Mouse (Mus musculus): ENCODE data around the gene Tpm4. TPM values are rescaled to one million over a fixed set of nuclear protein-coding genes. Genes with fewer than 3 reads are reported as not detected.
A peak's percentile ranks its signal among the peaks of the same experiment; 100 is the strongest.
"Not testable (repeated sequence)": the region's sequence is repeated elsewhere in the genome, so short reads cannot be mapped to it uniquely, and the experiment has no call there.

Gene Tpm4
- polyA plus RNA-seq, 1 experiment = 55.7 TPM

GRCm38 (mm10) chr8:72112486-72112885, 22.3 kb upstream of the Tpm4 start:
- 64% methylated on average over 3 of the region's 3 CpGs for WGBS
- no peaks in the 10 kb centered on the region for H3K27me3 ChIP-seq (replicated peaks; ENCODE audit: control insufficient read depth, insufficient read depth, low read length)
- no peaks in the 10 kb centered on the region for H3K4me1 ChIP-seq (ENCODE audit: control insufficient read depth, insufficient read depth, low read length)
- no peak for DNase-seq
- no peak overlapping the region for H3K4me3 ChIP-seq (ENCODE audit: insufficient read depth, low read depth, low read length)
- 0 out of 2 replicates have a peak, but pooled peaks have one; percentile 17 for TF ChIP-seq CTCF (conservative IDR thresholded peaks at IDR 0.05; ENCODE audit: insufficient read depth, insufficient read length, low read depth, low read length)
- TF ChIP-seq POLR2A (IDR thresholded peaks at IDR 0.05; ENCODE audit: low read depth, low read length) = no peak
- H3K27ac ChIP-seq (ENCODE audit: insufficient read depth, low read depth, low read length) = no peak overlapping the region
- no peaks in the 10 kb centered on the region for H3K36me3 ChIP-seq (ENCODE audit: control insufficient read depth, insufficient read depth, low read length)

- Histone ChIP-seq H3K27ac (ENCODE audit: insufficient read depth, low read depth, low read length) (no peak overlapping the region), H3K4me3 (ENCODE audit: insufficient read depth, low read depth, low read length) (no peak overlapping the region), H3K4me1 (ENCODE audit: control insufficient read depth, insufficient read depth, low read length) (no peaks in the 10 kb centered on the region), H3K36me3 (ENCODE audit: control insufficient read depth, insufficient read depth, low read length) (no peaks in the 10 kb centered on the region), H3K27me3 (replicated peaks; ENCODE audit: control insufficient read depth, insufficient read depth, low read length) (no peaks in the 10 kb centered on the region)
- TF ChIP-seq POLR2A (IDR thresholded peaks at IDR 0.05; ENCODE audit: low read depth, low read length) (no peak), CTCF (conservative IDR thresholded peaks at IDR 0.05; ENCODE audit: insufficient read depth, insufficient read length, low read depth, low read length) (no peak)
- DNase-seq = no peak
- WGBS = 86% methylated on average over 2 of the region's 2 CpGs
Measured at GRCm38 (mm10) chr8:72115202-72115601, 19.6 kb upstream of the Tpm4 start.

GRCm38 (mm10) chr8:72118616-72119015, 16.2 kb upstream of the Tpm4 start:
- DNase-seq = no peak
- Histone ChIP-seq H3K36me3 (ENCODE audit: control insufficient read depth, insufficient read depth, low read length) (no peaks in the 10 kb centered on the region), H3K27me3 (replicated peaks; ENCODE audit: control insufficient read depth, insufficient read depth, low read length) (no peaks in the 10 kb centered on the region), H3K27ac (ENCODE audit: insufficient read depth, low read depth, low read length) (no peak overlapping the region), H3K4me1 (ENCODE audit: control insufficient read depth, insufficient read depth, low read length) (no peaks in the 10 kb centered on the region), H3K4me3 (ENCODE audit: insufficient read depth, low read depth, low read length) (no peak overlapping the region)
- WGBS = 52% methylated on average over 4 of the region's 4 CpGs
- no peak for TF ChIP-seq CTCF (conservative IDR thresholded peaks at IDR 0.05; ENCODE audit: insufficient read depth, insufficient read length, low read depth, low read length)
- TF ChIP-seq POLR2A (IDR thresholded peaks at IDR 0.05; ENCODE audit: low read depth, low read length) = no peak

- not testable (repeated sequence) for H3K27me3 ChIP-seq (replicated peaks; ENCODE audit: control insufficient read depth, insufficient read depth, low read length); H3K27ac ChIP-seq (ENCODE audit: insufficient read depth, low read depth, low read length); H3K4me3 ChIP-seq (ENCODE audit: insufficient read depth, low read depth, low read length); H3K36me3 ChIP-seq (ENCODE audit: control insufficient read depth, insufficient read depth, low read length); H3K4me1 ChIP-seq (ENCODE audit: control insufficient read depth, insufficient read depth, low read length); DNase-seq
- WGBS = 65% methylated on average over 3 of the region's 3 CpGs
Measured at GRCm38 (mm10) chr8:72121486-72121885, 13.3 kb upstream of the Tpm4 start.

- Histone ChIP-seq H3K36me3 (ENCODE audit: control insufficient read depth, insufficient read depth, low read length) (no peaks in the 10 kb centered on the region), H3K27me3 (replicated peaks; ENCODE audit: control insufficient read depth, insufficient read depth, low read length) (no peaks in the 10 kb centered on the region), H3K4me3 (ENCODE audit: insufficient read depth, low read depth, low read length) (no peak overlapping the region), H3K27ac (ENCODE audit: insufficient read depth, low read depth, low read length) (no peak overlapping the region), H3K4me1 (ENCODE audit: control insufficient read depth, insufficient read depth, low read length) (no peaks in the 10 kb centered on the region)
- TF ChIP-seq POLR2A (IDR thresholded peaks at IDR 0.05; ENCODE audit: low read depth, low read length) (no peak), CTCF (conservative IDR thresholded peaks at IDR 0.05; ENCODE audit: insufficient read depth, insufficient read length, low read depth, low read length) (no peak)
- WGBS = 89% methylated on average over 1 of the region's 1 CpGs
- no peak for DNase-seq
Measured at GRCm38 (mm10) chr8:72121997-72122396, 12.8 kb upstream of the Tpm4 start.

- no peaks in the 10 kb centered on the region for H3K36me3 ChIP-seq (ENCODE audit: control insufficient read depth, insufficient read depth, low read length)
- no peak overlapping the region for H3K4me3 ChIP-seq (ENCODE audit: insufficient read depth, low read depth, low read length)
- no peak overlapping the region for H3K27ac ChIP-seq (ENCODE audit: insufficient read depth, low read depth, low read length)
- DNase-seq = no peak
- H3K27me3 ChIP-seq (replicated peaks; ENCODE audit: control insufficient read depth, insufficient read depth, low read length) = no peaks in the 10 kb centered on the region
- WGBS = 80% methylated on average over 1 of the region's 1 CpGs
- no peaks in the 10 kb centered on the region for H3K4me1 ChIP-seq (ENCODE audit: control insufficient read depth, insufficient read depth, low read length)
- TF ChIP-seq POLR2A (IDR thresholded peaks at IDR 0.05; ENCODE audit: low read depth, low read length) = no peak
- TF ChIP-seq CTCF (conservative IDR thresholded peaks at IDR 0.05; ENCODE audit: insufficient read depth, insufficient read length, low read depth, low read length) = no peak
Measured at GRCm38 (mm10) chr8:72127834-72128233, 6.9 kb upstream of the Tpm4 start.

- Histone ChIP-seq H3K27ac (ENCODE audit: insufficient read depth, low read depth, low read length) (no peak overlapping the region), H3K36me3 (ENCODE audit: control insufficient read depth, insufficient read depth, low read length) (no peaks in the 10 kb centered on the region), H3K27me3 (replicated peaks; ENCODE audit: control insufficient read depth, insufficient read depth, low read length) (no peaks in the 10 kb centered on the region), H3K4me1 (ENCODE audit: control insufficient read depth, insufficient read depth, low read length) (no peaks in the 10 kb centered on the region; the same call in 1 of the 2 replicates), H3K4me3 (ENCODE audit: insufficient read depth, low read depth, low read length) (no peak overlapping the region)
- 75% methylated on average over 2 of the region's 2 CpGs for WGBS
- TF ChIP-seq POLR2A (IDR thresholded peaks at IDR 0.05; ENCODE audit: low read depth, low read length) (no peak), CTCF (conservative IDR thresholded peaks at IDR 0.05; ENCODE audit: insufficient read depth, insufficient read length, low read depth, low read length) (no peak)
- peak; percentile 76 for DNase-seq
Measured at GRCm38 (mm10) chr8:72131251-72131650, 3.5 kb upstream of the Tpm4 start.

GRCm38 (mm10) chr8:72131901-72132300, 2.9 kb upstream of the Tpm4 start:
- H3K27me3 ChIP-seq (replicated peaks; ENCODE audit: control insufficient read depth, insufficient read depth, low read length) = no peaks in the 10 kb centered on the region
- H3K4me3 ChIP-seq (ENCODE audit: insufficient read depth, low read depth, low read length) = no peak overlapping the region
- H3K27ac ChIP-seq (ENCODE audit: insufficient read depth, low read depth, low read length) = 0 out of 2 replicates have a peak overlapping the region, but pooled peaks have one; percentile 14
- WGBS = 84% methylated on average over 2 of the region's 2 CpGs
- no peaks in the 10 kb centered on the region; the same call in 1 of the 2 replicates for H3K4me1 ChIP-seq (ENCODE audit: control insufficient read depth, insufficient read depth, low read length)
- H3K36me3 ChIP-seq (ENCODE audit: control insufficient read depth, insufficient read depth, low read length) = no peaks in the 10 kb centered on the region
- TF ChIP-seq CTCF (conservative IDR thresholded peaks at IDR 0.05; ENCODE audit: insufficient read depth, insufficient read length, low read depth, low read length) (no peak), POLR2A (IDR thresholded peaks at IDR 0.05; ENCODE audit: low read depth, low read length) (no peak)
- no peak for DNase-seq
